Mouse (Mus musculus) kidney, adult 2 months (tissue): Measurements from ENCODE around the gene Cdh13.

Experiments
- CTCF ChIP-seq: fragments of 200-500 bp; conservative IDR thresholded peaks from 2 replicates; pipeline ENCODE4 v1.5.1; 2011; ENCODE audit warnings: low read depth, mild to moderate bottlenecking, control low read depth, low read length, moderate library complexity, mixed read lengths; ENCODE audit not compliant: insufficient read depth, insufficient read length
- POLR2A ChIP-seq: fragments of 200-500 bp; IDR thresholded peaks from one replicate; pipeline ENCODE4 v1.6.1; 2011; ENCODE audit warnings: low read depth, low read length, control low read depth

GRCm38 (mm10) chr8:118444651-118445207, 161.2 kb downstream of the Cdh13 start:
- TF ChIP-seq CTCF: no peak
- TF ChIP-seq POLR2A: no peak
